Mouse (Mus musculus): Measurements from ENCODE around the gene Foxq1. TPM values are rescaled to one million over a fixed set of nuclear protein-coding genes. Genes with fewer than 3 reads are reported as not detected.

Gene Foxq1
- polyA plus RNA-seq, 1 experiment from 2014 or later: 8.9 TPM

DNA sequence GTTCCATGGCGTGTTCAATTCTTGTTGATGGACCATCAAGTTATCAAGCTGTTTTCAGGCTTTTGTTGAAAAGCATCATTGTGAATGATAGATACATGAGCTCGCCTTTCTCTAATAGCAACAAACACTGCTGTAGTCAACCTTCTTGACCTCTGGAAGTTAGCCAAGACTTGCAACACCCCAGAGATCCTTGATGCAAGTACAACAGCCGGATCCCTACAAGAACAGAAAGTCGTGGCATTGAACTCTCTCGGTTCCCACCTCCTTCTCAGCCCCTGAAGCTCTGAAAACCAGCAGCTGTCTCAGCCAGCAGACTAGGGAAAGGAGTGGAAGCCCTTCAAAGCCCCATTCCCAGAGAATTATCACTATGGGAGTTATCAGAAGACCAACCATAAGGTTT lies 31.4 kb downstream of the Foxq1 start:
- WGBS: 56% methylated on average over 5 of the region's 5 CpGs
- ATAC-seq (ENCODE audit: insufficient read depth, low FRiP score): no peak

GRCm38 (mm10) chr13:31599576-31599975 lies 43.6 kb downstream of the Foxq1 start:
- no peak overlapping the region for H3K4me3 ChIP-seq (replicated peaks; ENCODE audit: low read length)
- H3K4me2 ChIP-seq (ENCODE audit: low read depth, low read length): no peak overlapping the region
- H3K27me3 ChIP-seq (ENCODE audit: control insufficient read depth, insufficient read depth, low read length): no peaks in the 10 kb centered on the region
- H3K36me3 ChIP-seq (ENCODE audit: control insufficient read depth, insufficient read depth, low read length): no peaks in the 10 kb centered on the region
- no peak overlapping the region for H3K9ac ChIP-seq (ENCODE audit: low read length)
- no peak for ATAC-seq (ENCODE audit: insufficient read depth, low FRiP score)
- H3K9me3 ChIP-seq (replicated peaks; ENCODE audit: control insufficient read depth, low read length): no peaks in the 10 kb centered on the region
- no peak overlapping the region for H3K27ac ChIP-seq (ENCODE audit: low read length)
- no peaks in the 10 kb centered on the region for H3K4me1 ChIP-seq (ENCODE audit: control insufficient read depth, insufficient read depth, low read length)
- WGBS: 78% methylated on average over 5 of the region's 5 CpGs

More for the DNA sequence above, 31.4 kb downstream of the Foxq1 start:
- Histone ChIP-seq H3K4me1 (ENCODE audit: control insufficient read depth, insufficient read depth, low read length) (no peaks in the 10 kb centered on the region), H3K27ac (ENCODE audit: low read length) (no peak overlapping the region), H3K9me3 (replicated peaks; ENCODE audit: control insufficient read depth, low read length) (no peaks in the 10 kb centered on the region), H3K9ac (ENCODE audit: low read length) (no peak overlapping the region), H3K4me3 (replicated peaks; ENCODE audit: low read length) (no peak overlapping the region), H3K27me3 (ENCODE audit: control insufficient read depth, insufficient read depth, low read length) (no peaks in the 10 kb centered on the region), H3K36me3 (ENCODE audit: control insufficient read depth, insufficient read depth, low read length) (no peaks in the 10 kb centered on the region), H3K4me2 (ENCODE audit: low read depth, low read length) (no peak overlapping the region)

DNA sequence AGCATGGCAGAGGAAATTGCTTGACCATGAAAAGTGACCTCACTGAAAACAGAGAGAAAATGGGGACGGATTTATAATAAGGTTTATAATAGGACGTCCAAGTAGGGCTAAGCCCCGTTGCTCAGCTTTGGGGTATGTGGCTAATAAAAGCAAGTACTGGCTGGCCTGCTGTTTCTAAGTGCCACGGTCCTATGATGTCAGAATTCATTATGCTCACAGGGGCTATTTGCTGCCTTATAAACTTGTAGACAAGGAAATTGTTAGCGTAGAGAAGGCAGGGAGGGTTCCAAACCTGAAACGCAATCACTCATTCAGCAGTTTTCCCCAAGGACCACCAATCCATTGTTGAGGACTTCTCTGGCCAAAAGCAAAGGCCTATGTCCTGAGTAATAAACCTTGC lies 48.0 kb downstream of the Foxq1 start:
- H3K27ac ChIP-seq (ENCODE audit: low read length): no peak overlapping the region
- no peak for ATAC-seq (ENCODE audit: insufficient read depth, low FRiP score)
- 90% methylated on average over 6 of the region's 6 CpGs for WGBS
- H3K27me3 ChIP-seq (ENCODE audit: control insufficient read depth, insufficient read depth, low read length): no peaks in the 10 kb centered on the region
- H3K36me3 ChIP-seq (ENCODE audit: control insufficient read depth, insufficient read depth, low read length): no peaks in the 10 kb centered on the region
- H3K4me1 ChIP-seq (ENCODE audit: control insufficient read depth, insufficient read depth, low read length): no peaks in the 10 kb centered on the region
- no peak overlapping the region for H3K4me3 ChIP-seq (replicated peaks; ENCODE audit: low read length)
- H3K4me2 ChIP-seq (ENCODE audit: low read depth, low read length): no peak overlapping the region
- no peaks in the 10 kb centered on the region for H3K9me3 ChIP-seq (replicated peaks; ENCODE audit: control insufficient read depth, low read length)
- H3K9ac ChIP-seq (ENCODE audit: low read length): no peak overlapping the region

Other genes starting within 250 kb of the Foxq1 start
- not detected in 2 replicates for gene A530084C06Rik, start 3.2 kb downstream of the Foxq1 start, polyA plus RNA-seq (2015; fragmentation: Nextera tagmentation; extraction: Ambion mirVana)
- gene Foxf2, start 69.7 kb downstream of the Foxq1 start, polyA plus RNA-seq (2015; fragmentation: Nextera tagmentation; extraction: Ambion mirVana): 11.9 and 12.2 TPM in 2 replicates